Mouse (Mus musculus) kidney, embryonic 14.5 days (tissue): ENCODE results near the gene B3gnt2. TPM values are rescaled to one million over a fixed set of nuclear protein-coding genes. Genes with fewer than 3 reads are reported as not detected.

Source experiments
- ATAC-seq: fragments of 200-750 bp; cut with Nextera tagmentation; 2 replicates; pipeline ENCODE4 v1.8.0; 2017; ENCODE audit warnings: moderate number of reproducible peaks, mild to moderate bottlenecking, moderate TSS enrichment, moderate library complexity; ENCODE audit not compliant: low FRiP score, low TSS enrichment
- H3K27ac ChIP-seq: fragments of 300-500 bp; sonication (generic); 2 replicates; pipeline ENCODE4 v1.5.1; 2014; ENCODE audit warnings: low read depth, mild to moderate bottlenecking, low read length, moderate library complexity, mixed read lengths
- H3K27me3 ChIP-seq: fragments of 300-500 bp; sonication (generic); 2 replicates; pipeline ENCODE4 v1.6.1; 2014; ENCODE audit warnings: mild to moderate bottlenecking, low read length; ENCODE audit not compliant: control insufficient read depth, insufficient read depth
- H3K36me3 ChIP-seq: fragments of 300-500 bp; sonication (generic); 2 replicates; pipeline ENCODE4 v1.6.1; 2014; ENCODE audit warnings: low read length, mixed read lengths; ENCODE audit not compliant: control insufficient read depth, insufficient read depth
- H3K4me1 ChIP-seq: fragments of 300-500 bp; sonication (generic); 2 replicates; pipeline ENCODE4 v1.6.1; 2014; ENCODE audit warnings: low read length, mixed read lengths; ENCODE audit not compliant: control insufficient read depth, insufficient read depth
- H3K4me2 ChIP-seq: fragments of 300-500 bp; sonication (generic); replicated peaks from 2 replicates; pipeline ENCODE4 v1.6.1; 2014; ENCODE audit warnings: low read depth, mild to moderate bottlenecking, low read length
- H3K4me3 ChIP-seq: fragments of 300-500 bp; sonication (generic); 2 replicates; pipeline ENCODE4 v1.5.1; 2014; ENCODE audit warnings: mild to moderate bottlenecking, low read length
- H3K9ac ChIP-seq: fragments of 300-500 bp; sonication (generic); 2 replicates; pipeline ENCODE4 v1.6.1; 2014; ENCODE audit warnings: low read depth, mild to moderate bottlenecking, low read length, moderate library complexity
- H3K9me3 ChIP-seq: fragments of 300-500 bp; sonication (generic); 2 replicates; pipeline ENCODE4 v1.6.1; 2016; ENCODE audit warnings: low read length; ENCODE audit not compliant: control insufficient read depth
- WGBS: fragments of 180-500 bp; shearing (Covaris S2); extraction: QIAGEN DNeasy Blood & Tissue Kit; methylation state at CpG from one replicate; pipeline ENCODE4 v1.1.7; 2014; 5-methylcytosine and 5-hydroxymethylcytosine counted together
- polyA plus RNA-seq: library from polyadenylated mRNA; unstranded; fragments of >200 nt; fragmentation: Nextera tagmentation; extraction: Ambion mirVana; gene quantifications from 2 replicates; pipeline ENCODE4 v1.2.1, GENCODE M21; 2014

B3gnt2 gene
- polyA plus RNA-seq, 1 experiment from 2014 or later, result 9.1 TPM

DNA sequence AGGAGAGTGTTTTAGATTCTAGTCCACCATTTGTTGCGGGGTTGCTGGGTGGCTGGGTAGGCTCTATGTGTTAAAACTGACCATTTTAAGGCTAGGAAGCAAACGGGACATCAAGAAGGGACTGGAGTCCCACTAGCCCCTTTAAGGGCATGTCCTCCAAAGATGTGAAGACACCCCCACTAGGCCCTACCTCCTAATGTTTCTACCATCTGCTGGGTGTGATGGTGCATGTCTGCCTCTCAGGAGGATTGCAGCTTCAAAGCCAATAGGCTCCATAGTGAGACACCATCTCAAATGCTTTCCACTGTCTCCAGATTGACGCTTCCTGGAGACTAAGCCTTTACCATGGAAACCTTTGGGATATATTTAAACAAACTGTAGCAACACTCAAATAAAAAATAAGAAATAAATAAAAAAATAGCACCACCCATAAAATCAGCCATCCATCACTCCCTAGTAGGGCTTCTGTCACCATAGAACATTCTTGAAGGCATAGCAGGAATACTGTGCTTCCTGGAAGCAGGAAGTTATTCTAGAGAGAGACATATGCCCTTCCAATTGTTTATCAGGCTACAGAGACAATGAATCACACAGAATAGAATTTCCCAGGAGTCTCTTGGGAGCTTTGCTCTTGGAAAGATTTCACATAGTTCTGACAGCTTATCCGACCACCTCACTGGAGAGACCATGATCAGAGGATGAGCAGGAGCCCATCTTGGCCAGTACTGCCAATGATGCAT, 97.0 kb downstream of the B3gnt2 start:
- 36% methylated on average over 4 of the region's 4 CpGs for WGBS
- 0 out of 2 replicates have a peak, but pooled peaks have one; percentile 24 for ATAC-seq

DNA sequence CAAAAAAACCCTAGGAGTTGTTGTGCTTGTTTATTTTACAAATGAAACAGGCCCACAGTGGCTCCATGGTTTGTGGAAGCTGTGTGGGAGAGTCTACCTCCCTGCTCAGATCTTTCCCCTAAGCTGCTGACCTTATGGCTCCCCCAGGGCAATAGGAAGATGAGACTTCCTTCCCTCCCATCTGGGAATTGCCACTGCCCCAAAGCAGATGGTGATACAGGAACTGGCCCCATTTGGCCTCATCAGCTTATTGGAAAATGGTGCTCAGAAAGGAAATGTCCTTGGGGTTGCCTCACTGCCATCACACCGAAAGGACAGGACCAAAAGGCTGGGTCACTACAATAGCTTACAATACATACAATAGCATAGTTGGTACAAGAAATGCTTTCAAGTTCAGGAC, 97.7 kb downstream of the B3gnt2 start:
- no peak for ATAC-seq

More for the DNA sequence above, 97.0 kb downstream of the B3gnt2 start:
- Histone ChIP-seq H3K27ac (no peak overlapping the region), H3K4me2 (no peak overlapping the region), H3K4me3 (no peak overlapping the region), H3K4me1 (no peaks in the 10 kb centered on the region), H3K9ac (no peak overlapping the region), H3K9me3 (no peaks in the 10 kb centered on the region), H3K36me3 (no peaks in the 10 kb centered on the region), H3K27me3 (no peaks in the 10 kb centered on the region)

DNA sequence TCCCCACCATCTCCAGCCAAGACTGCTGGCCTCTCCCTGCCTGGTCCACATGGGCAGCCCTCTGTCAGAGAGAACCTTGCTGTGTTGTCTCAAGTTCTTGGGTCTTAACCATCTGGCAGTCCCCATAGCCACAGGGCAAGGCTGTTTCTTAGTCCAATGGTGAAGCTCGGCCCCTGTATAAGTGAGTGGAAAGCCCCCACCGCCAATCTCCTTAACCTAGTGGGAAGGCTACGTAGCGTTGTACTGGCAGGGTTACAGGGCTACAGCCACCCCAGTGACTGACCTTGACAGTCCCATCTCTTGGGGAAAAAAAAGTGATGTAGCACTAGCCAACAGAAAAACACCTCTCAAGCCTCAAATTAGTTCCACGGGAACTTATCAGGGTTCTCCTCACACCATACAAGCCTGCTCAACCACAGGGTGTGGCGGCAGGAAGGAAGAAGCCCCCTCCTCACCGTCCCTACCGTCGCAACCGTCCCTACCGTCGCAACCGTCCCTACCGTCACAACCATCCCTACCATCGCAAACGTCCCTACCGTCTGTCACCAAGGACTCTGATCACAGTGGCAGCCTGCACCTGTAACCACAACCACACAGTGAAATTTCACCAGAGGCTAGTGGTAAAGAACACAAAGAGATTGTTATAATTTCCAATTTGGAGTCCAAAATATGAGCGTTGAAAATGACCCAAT, 98.4 kb downstream of the B3gnt2 start:
- ATAC-seq, result no peak
- no peaks in the 10 kb centered on the region for H3K27me3 ChIP-seq
- no peak overlapping the region for H3K4me3 ChIP-seq
- H3K27ac ChIP-seq, result no peak overlapping the region
- no peak overlapping the region for H3K4me2 ChIP-seq
- WGBS, result 87% methylated on average over 18 of the region's 18 CpGs
- no peaks in the 10 kb centered on the region for H3K36me3 ChIP-seq
- no peaks in the 10 kb centered on the region for H3K9me3 ChIP-seq
- H3K4me1 ChIP-seq, result no peaks in the 10 kb centered on the region
- no peak overlapping the region for H3K9ac ChIP-seq

More for the DNA sequence above, 97.7 kb downstream of the B3gnt2 start:
- no peak overlapping the region for H3K9ac ChIP-seq
- no peak overlapping the region for H3K4me2 ChIP-seq
- no peaks in the 10 kb centered on the region for H3K27me3 ChIP-seq
- no peaks in the 10 kb centered on the region for H3K4me1 ChIP-seq
- H3K4me3 ChIP-seq, result no peak overlapping the region
- no peaks in the 10 kb centered on the region for H3K9me3 ChIP-seq
- H3K27ac ChIP-seq, result no peak overlapping the region
- WGBS, result 14% methylated on average over 1 of the region's 1 CpGs
- no peaks in the 10 kb centered on the region for H3K36me3 ChIP-seq

DNA sequence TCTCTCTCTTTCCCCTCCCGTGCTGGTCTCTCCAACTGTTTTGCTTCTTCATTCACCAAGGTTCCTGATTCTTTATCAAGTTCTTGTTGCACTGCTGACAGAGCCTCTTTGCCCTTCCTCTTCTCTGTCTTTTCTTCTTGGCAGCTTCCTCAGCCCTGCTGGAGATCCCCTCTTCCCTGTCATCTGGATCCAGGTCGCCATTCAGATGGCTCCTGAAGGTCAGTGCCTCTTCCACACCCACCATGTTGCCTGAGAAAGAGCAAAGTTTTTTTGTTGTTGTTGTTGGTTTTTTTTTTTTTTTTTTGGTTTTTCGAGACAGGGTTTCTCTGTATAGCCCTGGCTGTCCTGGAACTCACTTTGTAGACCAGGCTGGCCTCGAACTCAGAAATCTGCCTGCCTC, 101.0 kb downstream of the B3gnt2 start:
- 96% methylated on average over 3 of the region's 4 CpGs for WGBS
- ATAC-seq, result no peak

DNA sequence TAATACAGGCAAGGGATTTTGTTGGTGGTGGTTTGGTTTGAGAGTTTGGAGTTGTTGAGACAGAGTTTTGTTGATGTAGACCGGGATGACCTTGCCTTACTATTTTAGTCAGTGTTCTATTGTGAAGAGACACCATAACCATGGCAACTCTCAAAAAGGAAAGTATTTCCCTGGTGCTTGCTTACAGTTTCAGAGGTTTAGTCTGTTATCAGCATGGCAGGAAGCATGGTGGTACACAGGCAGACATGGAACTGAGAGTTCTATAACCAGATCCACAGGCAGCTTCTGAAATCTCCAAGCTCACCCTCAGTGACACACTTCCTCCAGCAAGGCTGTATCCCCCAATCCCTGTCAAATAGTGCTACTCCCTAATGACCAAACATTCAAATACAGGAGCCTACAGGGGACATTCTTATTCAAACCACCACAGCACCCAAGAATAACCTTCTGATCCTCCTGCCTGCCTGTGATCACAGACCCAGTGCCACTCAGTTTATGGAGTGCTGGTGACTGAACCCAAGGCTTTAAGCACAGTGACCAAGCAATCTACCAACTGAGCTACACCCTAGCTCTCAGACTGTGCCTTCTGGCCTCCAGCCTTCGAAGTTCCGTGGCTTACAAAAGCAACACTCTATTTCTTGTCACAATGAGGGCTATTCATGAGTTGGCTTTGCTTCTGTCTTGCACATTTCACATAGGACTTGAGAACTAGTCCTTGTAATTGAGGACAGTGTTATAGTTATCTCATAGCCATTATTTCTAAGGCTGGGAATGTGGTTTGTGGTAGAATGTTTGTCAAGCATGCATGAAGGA, 104.4 kb downstream of the B3gnt2 start:
- Histone ChIP-seq H3K36me3 (no peaks in the 10 kb centered on the region), H3K4me2 (no peak overlapping the region), H3K9me3 (no peaks in the 10 kb centered on the region), H3K27me3 (no peaks in the 10 kb centered on the region), H3K4me3 (no peak overlapping the region), H3K4me1 (no peaks in the 10 kb centered on the region), H3K27ac (no peak overlapping the region), H3K9ac (no peak overlapping the region)
- WGBS, result 95% methylated on average over 3 of the region's 3 CpGs
- ATAC-seq, result no peak

More for the DNA sequence above, 101.0 kb downstream of the B3gnt2 start:
- no peak overlapping the region for H3K9ac ChIP-seq
- H3K27me3 ChIP-seq, result no peaks in the 10 kb centered on the region
- no peaks in the 10 kb centered on the region for H3K4me1 ChIP-seq
- no peak overlapping the region for H3K27ac ChIP-seq
- no peaks in the 10 kb centered on the region for H3K9me3 ChIP-seq
- no peak overlapping the region for H3K4me2 ChIP-seq
- H3K4me3 ChIP-seq, result no peak overlapping the region
- H3K36me3 ChIP-seq, result no peaks in the 10 kb centered on the region

DNA sequence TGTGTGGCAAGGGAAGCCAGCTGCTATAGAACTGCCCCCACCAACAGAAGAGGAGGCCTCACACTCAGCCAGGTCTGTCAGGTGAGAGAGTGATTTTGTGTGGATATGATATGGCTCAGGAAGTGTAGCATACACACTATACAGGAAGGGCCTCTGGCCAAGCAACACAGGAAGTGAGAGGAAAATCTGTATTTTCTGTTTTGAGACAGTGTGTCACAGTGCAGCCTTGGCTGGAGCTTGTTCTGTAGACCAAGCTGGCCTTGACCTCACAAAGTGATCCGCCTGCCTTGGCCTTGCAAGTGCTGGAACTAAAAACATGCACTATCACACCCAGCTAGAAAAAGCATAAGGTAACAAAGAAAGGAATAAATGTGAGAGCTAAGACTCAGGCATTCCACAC, 105.6 kb downstream of the B3gnt2 start:
- Histone ChIP-seq H3K9ac (no peak overlapping the region), H3K4me1 (no peaks in the 10 kb centered on the region), H3K27ac (no peak overlapping the region), H3K9me3 (no peaks in the 10 kb centered on the region), H3K27me3 (no peaks in the 10 kb centered on the region), H3K36me3 (no peaks in the 10 kb centered on the region), H3K4me2 (no peak overlapping the region), H3K4me3 (no peak overlapping the region)
- ATAC-seq, result no peak
- WGBS, result 63% methylated on average over 1 of the region's 1 CpGs

DNA sequence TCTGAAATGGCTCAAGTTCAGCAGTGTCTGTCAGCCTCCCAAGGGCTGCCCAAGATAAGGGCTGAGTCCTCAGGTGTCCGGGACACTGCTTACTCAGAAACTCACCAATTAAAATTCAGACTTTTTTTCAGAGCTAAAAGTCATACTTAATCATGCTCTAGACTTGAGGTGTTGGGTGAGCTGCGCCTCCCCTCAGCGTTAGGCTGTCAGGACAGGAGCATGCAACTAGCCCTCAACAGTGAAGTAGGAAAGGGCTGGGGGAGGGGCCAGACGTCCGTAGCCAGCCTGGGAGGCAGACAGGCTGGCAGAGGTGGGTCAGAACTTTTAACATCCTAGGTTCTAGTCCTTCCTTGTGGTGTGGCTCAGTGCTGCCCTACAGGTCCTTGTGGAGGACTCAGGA, 108.2 kb downstream of the B3gnt2 start:
- no peak overlapping the region for H3K9ac ChIP-seq
- no peak overlapping the region for H3K27ac ChIP-seq
- no peaks in the 10 kb centered on the region for H3K9me3 ChIP-seq
- H3K4me3 ChIP-seq, result no peak overlapping the region
- ATAC-seq, result no peak
- H3K36me3 ChIP-seq, result no peaks in the 10 kb centered on the region
- no peak overlapping the region for H3K4me2 ChIP-seq
- H3K4me1 ChIP-seq, result no peaks in the 10 kb centered on the region
- H3K27me3 ChIP-seq, result no peaks in the 10 kb centered on the region
- WGBS, result 40% methylated on average over 5 of the region's 5 CpGs

DNA sequence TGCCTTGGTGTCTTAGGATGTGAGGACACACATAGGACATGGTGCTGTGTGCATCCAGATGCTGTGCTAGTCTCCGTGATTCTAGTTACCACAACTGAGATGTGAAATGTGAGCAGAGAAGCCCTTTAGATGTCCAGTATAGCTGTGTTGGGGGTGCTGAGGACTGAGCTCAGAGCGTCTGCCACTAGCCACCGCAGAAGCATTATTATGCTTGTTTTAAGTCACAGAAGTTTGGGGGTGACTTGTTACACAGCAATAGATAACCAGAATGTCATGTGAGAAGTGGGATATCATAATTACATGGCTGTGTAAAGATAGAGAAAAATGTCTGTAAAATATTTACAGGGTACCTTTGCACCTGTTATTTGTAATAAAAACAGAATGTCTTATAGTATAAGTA, 109.2 kb downstream of the B3gnt2 start:
- no peak overlapping the region for H3K9ac ChIP-seq
- H3K36me3 ChIP-seq, result no peaks in the 10 kb centered on the region
- 85% methylated on average over 3 of the region's 3 CpGs for WGBS
- H3K4me2 ChIP-seq, result no peak overlapping the region
- H3K4me1 ChIP-seq, result no peaks in the 10 kb centered on the region
- ATAC-seq, result no peak
- H3K27ac ChIP-seq, result no peak overlapping the region
- no peaks in the 10 kb centered on the region for H3K27me3 ChIP-seq
- no peaks in the 10 kb centered on the region for H3K9me3 ChIP-seq
- H3K4me3 ChIP-seq, result no peak overlapping the region
